Mouse (Mus musculus) brain, embryonic 14.5 days (tissue): ENCODE results near the gene Cdh13.

Experiments used
- CTCF ChIP-seq: fragments of 200-500 bp; IDR thresholded peaks from 2 replicates; pipeline ENCODE4 v1.5.1; 2012; ENCODE audit warnings: inconsistent platforms, mild to moderate bottlenecking, moderate library complexity, borderline replicate concordance; ENCODE audit not compliant: insufficient read depth, insufficient read length; ENCODE audit errors: extremely low read depth
- POLR2A ChIP-seq: fragments of 200-500 bp; IDR thresholded peaks from 2 replicates; pipeline ENCODE4 v1.6.1; 2012; ENCODE audit warnings: mild to moderate bottlenecking, inconsistent platforms, borderline replicate concordance; ENCODE audit not compliant: poor library complexity, insufficient read depth, insufficient read length, severe bottlenecking; ENCODE audit errors: extremely low read depth

- TF ChIP-seq CTCF: no peak
- no peak for TF ChIP-seq POLR2A
Measured at GRCm38 (mm10) chr8:119269576-119269975, 986.0 kb downstream of the Cdh13 start.
